Mouse (Mus musculus): ENCODE data around the gene Gm7029. TPM values are rescaled to one million over a fixed set of nuclear protein-coding genes. Genes with fewer than 3 reads are reported as not detected.
"Not testable (repeated sequence)": the region's sequence is repeated elsewhere in the genome, so short reads cannot be mapped to it uniquely, and the experiment has no call there.

Gene Gm7029
- total and polyA plus RNA-seq, 2 experiments from 2014 or later: not detected

DNA sequence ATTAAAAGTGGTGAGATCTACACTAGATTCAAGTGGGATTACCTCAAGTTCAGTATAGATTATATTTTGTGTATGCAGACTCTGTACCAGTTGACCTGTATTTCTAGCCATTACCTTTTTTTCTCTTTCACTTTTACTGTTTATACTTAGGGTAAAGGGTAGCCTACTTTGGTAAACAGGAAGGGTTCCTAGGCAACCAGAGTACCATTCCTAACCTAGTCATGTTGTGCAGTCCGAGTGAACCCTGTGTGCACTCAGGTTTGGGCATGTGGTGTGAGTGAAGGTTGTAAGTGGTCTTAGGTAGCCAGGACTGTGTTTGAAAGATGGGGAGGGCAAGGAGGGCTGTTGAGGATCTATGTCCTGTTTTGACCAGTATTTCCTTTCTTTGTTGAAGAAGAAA lies 22.3 kb upstream of the Gm7029 start:
- no peaks in the 10 kb centered on the region for H3K9me3 ChIP-seq (replicated peaks; ENCODE audit: control insufficient read depth, low read length)
- WGBS: 39% methylated on average over 1 of the region's 1 CpGs
- no peak for ATAC-seq (ENCODE audit: insufficient read depth, low read depth)
- no peaks in the 10 kb centered on the region for H3K27me3 ChIP-seq (ENCODE audit: control insufficient read depth, insufficient read depth, low read length)
- H3K36me3 ChIP-seq (replicated peaks; ENCODE audit: control insufficient read depth, insufficient read depth, low read length): peaks cover 13% of the 10 kb centered on the region; the same call in 1 of the 2 replicates
- TF ChIP-seq EP300 (IDR thresholded peaks at IDR 0.05; ENCODE audit: low read depth) (no peak), CTCF (IDR thresholded peaks at IDR 0.05; ENCODE audit: low read depth) (no peak)
- DNase-seq (ENCODE audit: low spot score): no peak
- no peak overlapping the region for H3K27ac ChIP-seq (ENCODE audit: low read depth)
- no peak overlapping the region for H3K9ac ChIP-seq (replicated peaks; ENCODE audit: low read depth, low read length)
- no peak overlapping the region for H3K4me3 ChIP-seq (ENCODE audit: low read depth, low read length)
- H3K4me1 ChIP-seq (ENCODE audit: control insufficient read depth, insufficient read depth): no peaks in the 10 kb centered on the region
- no peak overlapping the region for H3K4me2 ChIP-seq (ENCODE audit: low read depth, low read length)

DNA sequence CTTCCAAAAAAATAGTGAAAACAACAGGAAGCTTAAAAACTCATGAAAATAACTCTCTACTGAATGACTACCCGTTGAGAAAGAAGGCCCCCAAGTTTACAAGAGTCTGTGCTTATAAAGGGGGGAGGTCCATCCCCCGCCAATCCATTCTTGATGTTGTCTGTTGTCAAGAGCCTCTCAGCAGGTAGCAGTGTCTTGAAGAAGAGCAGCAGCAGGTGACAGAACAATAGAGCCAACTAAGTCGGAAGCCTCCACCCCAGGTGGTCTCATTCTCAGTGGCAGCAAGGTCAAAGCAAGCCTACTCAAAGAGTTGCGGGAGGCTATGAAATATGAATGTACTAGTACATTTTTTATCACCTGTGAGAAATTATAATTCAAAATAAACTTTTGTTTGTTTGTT lies 15.8 kb upstream of the Gm7029 start:
- H3K36me3 ChIP-seq (replicated peaks; ENCODE audit: control insufficient read depth, insufficient read depth, low read length): no peaks in the 10 kb centered on the region
- no peak overlapping the region for H3K4me2 ChIP-seq (ENCODE audit: low read depth, low read length)
- WGBS: 81% methylated on average over 4 of the region's 4 CpGs
- no peak overlapping the region for H3K4me3 ChIP-seq (ENCODE audit: low read depth, low read length)
- H3K9me3 ChIP-seq (replicated peaks; ENCODE audit: control insufficient read depth, low read length): 0 out of 2 replicates have a peak, but pooled peaks cover 5% of the 10 kb centered on the region
- no peaks in the 10 kb centered on the region for H3K27me3 ChIP-seq (ENCODE audit: control insufficient read depth, insufficient read depth, low read length)
- ATAC-seq (ENCODE audit: insufficient read depth, low read depth): no peak
- no peak overlapping the region for H3K27ac ChIP-seq (ENCODE audit: low read depth)
- no peak overlapping the region for H3K9ac ChIP-seq (replicated peaks; ENCODE audit: low read depth, low read length)
- no peak for DNase-seq (ENCODE audit: low spot score)
- H3K4me1 ChIP-seq (ENCODE audit: control insufficient read depth, insufficient read depth): no peaks in the 10 kb centered on the region
- TF ChIP-seq CTCF (IDR thresholded peaks at IDR 0.05; ENCODE audit: low read depth) (no peak), EP300 (IDR thresholded peaks at IDR 0.05; ENCODE audit: low read depth) (no peak)

GRCm38 (mm10) chr17:33865330-33866030 lies 8.2 kb upstream of the Gm7029 start:
- no peaks in the 10 kb centered on the region for H3K9me3 ChIP-seq (replicated peaks; ENCODE audit: control insufficient read depth, low read length)
- no peaks in the 10 kb centered on the region for H3K36me3 ChIP-seq (replicated peaks; ENCODE audit: control insufficient read depth, insufficient read depth, low read length)
- no peak overlapping the region for H3K9ac ChIP-seq (replicated peaks; ENCODE audit: low read depth, low read length)
- TF ChIP-seq CTCF (IDR thresholded peaks at IDR 0.05; ENCODE audit: low read depth) (peak; percentile 45), EP300 (IDR thresholded peaks at IDR 0.05; ENCODE audit: low read depth) (no peak)
- WGBS: 17% methylated on average over 9 of the region's 9 CpGs
- no peak overlapping the region for H3K4me3 ChIP-seq (ENCODE audit: low read depth, low read length)
- DNase-seq (ENCODE audit: low spot score): peak; percentile 31
- H3K4me1 ChIP-seq (ENCODE audit: control insufficient read depth, insufficient read depth): no peaks in the 10 kb centered on the region
- ATAC-seq (ENCODE audit: insufficient read depth, low read depth): peak; percentile 33; the same call in 1 of the 2 replicates
- H3K27me3 ChIP-seq (ENCODE audit: control insufficient read depth, insufficient read depth, low read length): no peaks in the 10 kb centered on the region
- no peak overlapping the region for H3K4me2 ChIP-seq (ENCODE audit: low read depth, low read length)
- H3K27ac ChIP-seq (ENCODE audit: low read depth): no peak overlapping the region

GRCm38 (mm10) chr17:33874411-33874810 lies 774 bp downstream of the Gm7029 start:
- ATAC-seq (ENCODE audit: insufficient read depth, low read depth) (no peak), DNase-seq (ENCODE audit: low spot score) (no peak)
- no peak overlapping the region for H3K27ac ChIP-seq (ENCODE audit: low read depth)
- WGBS: 80% methylated on average over 11 of the region's 11 CpGs
- H3K36me3 ChIP-seq (replicated peaks; ENCODE audit: control insufficient read depth, insufficient read depth, low read length): peaks cover 17% of the 10 kb centered on the region; the same call in 1 of the 2 replicates
- TF ChIP-seq EP300 (IDR thresholded peaks at IDR 0.05; ENCODE audit: low read depth) (no peak), CTCF (IDR thresholded peaks at IDR 0.05; ENCODE audit: low read depth) (no peak)
- H3K4me1 ChIP-seq (ENCODE audit: control insufficient read depth, insufficient read depth): no peaks in the 10 kb centered on the region
- no peak overlapping the region for H3K9ac ChIP-seq (replicated peaks; ENCODE audit: low read depth, low read length)
- no peak overlapping the region for H3K4me2 ChIP-seq (ENCODE audit: low read depth, low read length)
- no peaks in the 10 kb centered on the region for H3K9me3 ChIP-seq (replicated peaks; ENCODE audit: control insufficient read depth, low read length)
- no peak overlapping the region for H3K4me3 ChIP-seq (ENCODE audit: low read depth, low read length)
- H3K27me3 ChIP-seq (ENCODE audit: control insufficient read depth, insufficient read depth, low read length): no peaks in the 10 kb centered on the region

- WGBS: 76% methylated on average over 5 of the region's 5 CpGs
- H3K4me1 ChIP-seq (ENCODE audit: control insufficient read depth, insufficient read depth); H3K9me3 ChIP-seq (replicated peaks; ENCODE audit: control insufficient read depth, low read length); H3K27ac ChIP-seq (ENCODE audit: low read depth); DNase-seq (ENCODE audit: low spot score); H3K4me2 ChIP-seq (ENCODE audit: low read depth, low read length); H3K27me3 ChIP-seq (ENCODE audit: control insufficient read depth, insufficient read depth, low read length); H3K4me3 ChIP-seq (ENCODE audit: low read depth, low read length); ATAC-seq (ENCODE audit: insufficient read depth, low read depth); H3K9ac ChIP-seq (replicated peaks; ENCODE audit: low read depth, low read length): not testable (repeated sequence)
- TF ChIP-seq CTCF (IDR thresholded peaks at IDR 0.05; ENCODE audit: low read depth): peak; percentile 33; the same call in 1 of the 2 replicates
- peaks cover 17% of the 10 kb centered on the region; the same call in 1 of the 2 replicates for H3K36me3 ChIP-seq (replicated peaks; ENCODE audit: control insufficient read depth, insufficient read depth, low read length)
Measured at GRCm38 (mm10) chr17:33875797-33876196, 2.2 kb downstream of the Gm7029 start.

DNA sequence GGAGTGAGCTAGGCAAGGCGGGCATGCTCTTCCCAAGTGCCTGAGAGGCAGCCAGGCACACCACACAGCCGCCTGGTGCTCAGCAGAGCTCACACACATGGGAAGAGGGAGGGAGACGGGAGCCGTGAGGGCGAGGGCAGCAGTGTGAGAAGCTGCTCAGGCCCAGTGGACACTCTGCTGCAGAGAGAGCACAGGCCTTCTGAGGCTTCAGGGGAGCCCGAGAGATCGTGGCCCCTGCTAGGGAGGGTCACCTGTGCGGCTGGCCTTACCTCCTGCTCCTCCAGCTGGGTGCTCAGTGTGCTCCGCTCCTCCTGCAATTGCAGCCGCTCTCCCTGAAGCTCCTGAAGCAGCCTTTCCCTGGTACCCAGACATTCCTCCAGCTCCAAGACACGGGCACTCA lies 10.7 kb downstream of the Gm7029 start:
- not testable (repeated sequence) for H3K4me3 ChIP-seq (ENCODE audit: low read depth, low read length); H3K9ac ChIP-seq (replicated peaks; ENCODE audit: low read depth, low read length); H3K4me2 ChIP-seq (ENCODE audit: low read depth, low read length); H3K27ac ChIP-seq (ENCODE audit: low read depth); ATAC-seq (ENCODE audit: insufficient read depth, low read depth); H3K27me3 ChIP-seq (ENCODE audit: control insufficient read depth, insufficient read depth, low read length); H3K4me1 ChIP-seq (ENCODE audit: control insufficient read depth, insufficient read depth); H3K9me3 ChIP-seq (replicated peaks; ENCODE audit: control insufficient read depth, low read length); DNase-seq (ENCODE audit: low spot score)
- 94% methylated on average over 8 of the region's 11 CpGs for WGBS
- peaks cover 14% of the 10 kb centered on the region for H3K36me3 ChIP-seq (replicated peaks; ENCODE audit: control insufficient read depth, insufficient read depth, low read length)

GRCm38 (mm10) chr17:33887802-33888201 lies 14.2 kb downstream of the Gm7029 start:
- not testable (repeated sequence) for H3K4me2 ChIP-seq (ENCODE audit: low read depth, low read length); H3K9ac ChIP-seq (replicated peaks; ENCODE audit: low read depth, low read length); ATAC-seq (ENCODE audit: insufficient read depth, low read depth)

DNA sequence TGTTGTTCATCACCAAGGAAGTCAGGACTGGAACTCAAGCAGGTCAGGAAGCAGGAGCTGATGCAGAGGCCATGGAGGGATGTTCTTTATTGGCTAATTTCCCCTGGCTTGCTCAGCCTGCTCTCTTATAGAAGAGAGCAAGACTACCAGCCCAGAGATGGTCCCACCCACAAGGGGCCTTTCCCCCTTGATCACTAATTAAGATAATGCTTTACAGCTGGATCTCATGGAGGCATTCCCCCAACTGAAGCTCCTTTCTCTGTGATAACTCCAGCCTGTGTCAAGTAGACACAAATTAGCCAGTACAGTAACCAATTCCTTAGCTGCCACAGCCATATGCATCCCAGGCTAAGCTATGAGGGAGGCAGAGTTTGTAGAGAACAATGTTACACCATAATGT lies 14.6 kb downstream of the Gm7029 start:
- not testable (repeated sequence) for H3K27me3 ChIP-seq (ENCODE audit: control insufficient read depth, insufficient read depth, low read length); H3K9me3 ChIP-seq (replicated peaks; ENCODE audit: control insufficient read depth, low read length); H3K27ac ChIP-seq (ENCODE audit: low read depth); H3K4me3 ChIP-seq (ENCODE audit: low read depth, low read length); H3K36me3 ChIP-seq (replicated peaks; ENCODE audit: control insufficient read depth, insufficient read depth, low read length); H3K4me1 ChIP-seq (ENCODE audit: control insufficient read depth, insufficient read depth); DNase-seq (ENCODE audit: low spot score); ATAC-seq (ENCODE audit: insufficient read depth, low read depth); H3K9ac ChIP-seq (replicated peaks; ENCODE audit: low read depth, low read length)
- H3K4me2 ChIP-seq (ENCODE audit: low read depth, low read length): 0 out of 2 replicates have a peak overlapping the region, but pooled peaks have one; percentile 57

More at GRCm38 (mm10) chr17:33887802-33888201, 14.2 kb downstream of the Gm7029 start:
- not testable (repeated sequence) for H3K4me1 ChIP-seq (ENCODE audit: control insufficient read depth, insufficient read depth); H3K4me3 ChIP-seq (ENCODE audit: low read depth, low read length); H3K27me3 ChIP-seq (ENCODE audit: control insufficient read depth, insufficient read depth, low read length); DNase-seq (ENCODE audit: low spot score); H3K27ac ChIP-seq (ENCODE audit: low read depth); H3K36me3 ChIP-seq (replicated peaks; ENCODE audit: control insufficient read depth, insufficient read depth, low read length); H3K9me3 ChIP-seq (replicated peaks; ENCODE audit: control insufficient read depth, low read length)
- WGBS: 35% methylated on average over 2 of the region's 2 CpGs

Measured in heart, postnatal 0 days (tissue).